Mouse (Mus musculus): ENCODE measurements at regions not wholly inside any gene's neighbourhood (a gene's known extent, or its start where the extent isn't known, plus 50 kb on each side); places are given as distances from the start of the nearest gene placed in this dataset.

DNA sequence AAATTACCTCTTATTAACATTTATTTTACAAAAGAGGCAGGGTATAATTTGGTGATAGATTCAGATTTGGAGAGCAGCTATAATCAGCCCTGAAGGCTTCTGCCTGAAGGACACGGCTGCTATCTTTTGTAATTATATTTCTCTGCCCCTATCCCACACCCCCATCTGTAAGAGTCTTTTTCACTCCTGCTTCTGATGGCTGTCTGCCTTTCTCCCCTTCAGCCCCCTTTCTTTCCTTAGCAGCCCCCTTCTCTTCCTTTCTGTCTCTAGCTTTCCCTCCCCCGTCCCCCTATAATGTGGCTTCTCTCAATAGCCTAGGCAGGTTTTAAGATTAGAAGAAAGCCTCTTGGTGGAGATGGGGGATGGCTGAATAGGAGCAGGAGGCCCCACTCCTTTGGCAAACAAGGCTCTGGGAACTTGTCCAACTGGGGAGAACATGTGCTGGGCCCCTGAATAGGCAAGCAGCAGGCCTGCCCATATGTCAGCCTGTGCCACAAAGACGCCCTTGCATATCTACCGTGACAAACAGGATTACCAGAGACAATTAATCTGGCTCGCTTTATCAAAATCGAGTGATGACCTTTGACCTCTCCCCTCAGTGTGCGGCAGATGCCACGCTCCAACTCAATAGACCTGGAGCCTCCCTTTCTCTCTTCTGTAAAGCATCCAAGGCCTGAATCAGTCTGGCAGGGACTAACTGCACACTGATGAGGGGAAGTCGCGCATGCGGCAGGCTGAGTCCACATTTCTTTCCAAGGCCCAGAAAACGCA is 615.1 kb downstream of the Hdgfl1 start:
- Histone ChIP-seq H3K27ac (ENCODE audit: low read depth, low read length) (0 out of 2 replicates have a peak overlapping the region, but pooled peaks have one; percentile 47), H3K36me3 (ENCODE audit: insufficient read depth, low read length) (no peaks in the 10 kb centered on the region), H3K4me2 (ENCODE audit: low read depth, low read length, poor library complexity, severe bottlenecking) (no peak overlapping the region), H3K4me3 (ENCODE audit: low read depth, low read length) (no peak overlapping the region), H3K27me3 (ENCODE audit: insufficient read depth, low read length) (no peaks in the 10 kb centered on the region), H3K9ac (replicated peaks; ENCODE audit: low read length, poor library complexity, severe bottlenecking) (no peak overlapping the region), H3K4me1 (ENCODE audit: insufficient read depth, low read length) (no peaks in the 10 kb centered on the region), H3K9me3 (ENCODE audit: low read length) (no peaks in the 10 kb centered on the region)
- TF ChIP-seq CTCF (IDR thresholded peaks at IDR 0.05), result no peak
- DNase-seq (ENCODE audit: low spot score) (peak; percentile 98), ATAC-seq (ENCODE audit: low FRiP score) (peak; percentile 95)
- WGBS, result 20% methylated on average over 12 of the region's 12 CpGs

DNA sequence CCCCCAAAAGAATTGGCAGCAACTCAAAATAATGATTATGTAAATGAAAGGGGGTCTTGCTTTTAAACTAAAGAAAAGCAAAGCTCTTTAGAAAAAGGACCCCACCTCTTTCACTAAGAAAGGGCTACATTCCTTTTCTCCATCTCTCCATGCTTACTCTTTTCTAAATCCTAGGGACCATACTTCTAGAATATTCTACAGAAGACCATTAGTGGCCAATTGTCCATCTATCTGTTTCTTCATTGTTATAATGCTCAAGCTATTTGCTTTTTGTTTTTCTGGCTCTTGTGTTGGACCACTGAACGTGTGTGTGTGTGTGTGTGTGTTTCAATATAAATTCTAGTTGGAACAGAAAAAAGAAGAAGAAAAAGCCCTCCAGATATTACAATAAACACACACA is 615.7 kb downstream of the Hdgfl1 start:
- Histone ChIP-seq H3K4me1 (ENCODE audit: insufficient read depth, low read length) (no peaks in the 10 kb centered on the region), H3K27me3 (ENCODE audit: insufficient read depth, low read length) (no peaks in the 10 kb centered on the region), H3K4me2 (ENCODE audit: low read depth, low read length, poor library complexity, severe bottlenecking) (no peak overlapping the region), H3K36me3 (ENCODE audit: insufficient read depth, low read length) (no peaks in the 10 kb centered on the region), H3K9me3 (ENCODE audit: low read length) (no peaks in the 10 kb centered on the region), H3K4me3 (ENCODE audit: low read depth, low read length) (no peak overlapping the region), H3K27ac (ENCODE audit: low read depth, low read length) (0 out of 2 replicates have a peak overlapping the region, but pooled peaks have one; percentile 47), H3K9ac (replicated peaks; ENCODE audit: low read length, poor library complexity, severe bottlenecking) (no peak overlapping the region)
- TF ChIP-seq CTCF (IDR thresholded peaks at IDR 0.05), result no peak
- WGBS, result 30% methylated on average over 1 of the region's 1 CpGs
- DNase-seq (ENCODE audit: low spot score) (no peak), ATAC-seq (ENCODE audit: low FRiP score) (no peak)

GRCm38 (mm10) chr13:26153093-26153492 is 616.9 kb downstream of the Hdgfl1 start:
- 80% methylated on average over 2 of the region's 2 CpGs for WGBS
- DNase-seq (ENCODE audit: low spot score) (no peak), ATAC-seq (ENCODE audit: low FRiP score) (no peak)
- Histone ChIP-seq H3K4me1 (ENCODE audit: insufficient read depth, low read length) (no peaks in the 10 kb centered on the region), H3K27ac (ENCODE audit: low read depth, low read length) (no peak overlapping the region), H3K36me3 (ENCODE audit: insufficient read depth, low read length) (no peaks in the 10 kb centered on the region), H3K9ac (replicated peaks; ENCODE audit: low read length, poor library complexity, severe bottlenecking) (no peak overlapping the region), H3K9me3 (ENCODE audit: low read length) (no peaks in the 10 kb centered on the region), H3K27me3 (ENCODE audit: insufficient read depth, low read length) (no peaks in the 10 kb centered on the region), H3K4me3 (ENCODE audit: low read depth, low read length) (no peak overlapping the region), H3K4me2 (ENCODE audit: low read depth, low read length, poor library complexity, severe bottlenecking) (no peak overlapping the region)
- TF ChIP-seq CTCF (IDR thresholded peaks at IDR 0.05), result no peak

- DNase-seq (ENCODE audit: low spot score) (no peak), ATAC-seq (ENCODE audit: low FRiP score) (no peak)
- no peak overlapping the region for H3K4me2 ChIP-seq (ENCODE audit: low read depth, low read length, poor library complexity, severe bottlenecking)
- no peak for TF ChIP-seq CTCF (IDR thresholded peaks at IDR 0.05)
- no peak overlapping the region for H3K4me3 ChIP-seq (ENCODE audit: low read depth, low read length)
- H3K27ac ChIP-seq (ENCODE audit: low read depth, low read length), result no peak overlapping the region
- H3K4me1 ChIP-seq (ENCODE audit: insufficient read depth, low read length), result no peaks in the 10 kb centered on the region
- no peaks in the 10 kb centered on the region for H3K9me3 ChIP-seq (ENCODE audit: low read length)
- H3K9ac ChIP-seq (replicated peaks; ENCODE audit: low read length, poor library complexity, severe bottlenecking), result no peak overlapping the region
- no peaks in the 10 kb centered on the region for H3K36me3 ChIP-seq (ENCODE audit: insufficient read depth, low read length)
- WGBS, result 54% methylated on average over 1 of the region's 1 CpGs
- no peaks in the 10 kb centered on the region for H3K27me3 ChIP-seq (ENCODE audit: insufficient read depth, low read length)
Observed at GRCm38 (mm10) chr13:26150426-26150825, 619.5 kb downstream of the Hdgfl1 start.

GRCm38 (mm10) chr13:26142811-26143210 is 627.2 kb downstream of the Hdgfl1 start:
- H3K4me1 ChIP-seq (ENCODE audit: insufficient read depth, low read length), result no peaks in the 10 kb centered on the region
- ATAC-seq (ENCODE audit: low FRiP score) (no peak), DNase-seq (ENCODE audit: low spot score) (peak; percentile 24)
- H3K27me3 ChIP-seq (ENCODE audit: insufficient read depth, low read length), result no peaks in the 10 kb centered on the region
- H3K9me3 ChIP-seq (ENCODE audit: low read length), result no peaks in the 10 kb centered on the region
- H3K36me3 ChIP-seq (ENCODE audit: insufficient read depth, low read length), result no peaks in the 10 kb centered on the region
- H3K27ac ChIP-seq (ENCODE audit: low read depth, low read length), result no peak overlapping the region
- H3K4me2 ChIP-seq (ENCODE audit: low read depth, low read length, poor library complexity, severe bottlenecking), result no peak overlapping the region
- no peak overlapping the region for H3K9ac ChIP-seq (replicated peaks; ENCODE audit: low read length, poor library complexity, severe bottlenecking)
- TF ChIP-seq CTCF (IDR thresholded peaks at IDR 0.05), result no peak
- no peak overlapping the region for H3K4me3 ChIP-seq (ENCODE audit: low read depth, low read length)
- WGBS, result 78% methylated on average over 2 of the region's 2 CpGs

GRCm38 (mm10) chr13:26119363-26119762 is 650.6 kb downstream of the Hdgfl1 start:
- Histone ChIP-seq H3K27me3 (ENCODE audit: insufficient read depth, low read length) (no peaks in the 10 kb centered on the region), H3K9ac (replicated peaks; ENCODE audit: low read length, poor library complexity, severe bottlenecking) (no peak overlapping the region), H3K4me3 (ENCODE audit: low read depth, low read length) (no peak overlapping the region), H3K4me1 (ENCODE audit: insufficient read depth, low read length) (no peaks in the 10 kb centered on the region), H3K27ac (ENCODE audit: low read depth, low read length) (no peak overlapping the region), H3K9me3 (ENCODE audit: low read length) (no peaks in the 10 kb centered on the region), H3K4me2 (ENCODE audit: low read depth, low read length, poor library complexity, severe bottlenecking) (no peak overlapping the region), H3K36me3 (ENCODE audit: insufficient read depth, low read length) (no peaks in the 10 kb centered on the region)
- DNase-seq (ENCODE audit: low spot score), result peak; percentile 37
- no peak; the same call in 1 of the 2 replicates for ATAC-seq (ENCODE audit: low FRiP score)
- no peak for TF ChIP-seq CTCF (IDR thresholded peaks at IDR 0.05)
- 26% methylated on average over 1 of the region's 1 CpGs for WGBS

All from midbrain, postnatal 0 days (tissue).